Mouse (Mus musculus) heart, embryonic 16.5 days (tissue): ENCODE results near the gene Bcl6b. TPM values are rescaled to one million over a fixed set of nuclear protein-coding genes. Genes with fewer than 3 reads are reported as not detected.

Experiments used
- ATAC-seq: fragments of 200-750 bp; cut with Nextera tagmentation; replicated peaks from 2 replicates; pipeline ENCODE4 v1.8.0; 2017; ENCODE audit warnings: moderate number of reproducible peaks; ENCODE audit not compliant: insufficient read depth, low FRiP score; ENCODE audit errors: extremely low read depth
- H3K27ac ChIP-seq: fragments of 300-500 bp; sonication (generic); 2 replicates; pipeline ENCODE4 v1.5.1; 2014; ENCODE audit warnings: mild to moderate bottlenecking, low read length, control low read depth, moderate library complexity
- H3K27me3 ChIP-seq: fragments of 300-500 bp; sonication (generic); 2 replicates; pipeline ENCODE4 v1.6.1; 2014; ENCODE audit warnings: low read length, mixed read lengths; ENCODE audit not compliant: control insufficient read depth, insufficient read depth
- H3K36me3 ChIP-seq: fragments of 300-500 bp; sonication (generic); 2 replicates; pipeline ENCODE4 v1.6.1; 2014; ENCODE audit not compliant: control insufficient read depth, insufficient read depth
- H3K4me1 ChIP-seq: fragments of 300-500 bp; sonication (generic); 2 replicates; pipeline ENCODE4 v1.6.1; 2014; ENCODE audit warnings: low read length, mixed read lengths; ENCODE audit not compliant: control insufficient read depth, insufficient read depth
- H3K4me2 ChIP-seq: fragments of 300-500 bp; sonication (generic); 2 replicates; pipeline ENCODE4 v1.6.1; 2014; ENCODE audit warnings: low read depth, mild to moderate bottlenecking, control low read depth, low read length
- H3K4me3 ChIP-seq: fragments of 300-500 bp; sonication (generic); 2 replicates; pipeline ENCODE4 v1.5.1; 2014; ENCODE audit warnings: mild to moderate bottlenecking, control low read depth, low read length
- H3K9ac ChIP-seq: fragments of 300-500 bp; sonication (generic); 2 replicates; pipeline ENCODE4 v1.6.1; 2014; ENCODE audit warnings: low read length, control low read depth
- H3K9me3 ChIP-seq: fragments of 300-500 bp; sonication (generic); replicated peaks from 2 replicates; pipeline ENCODE4 v1.6.1; 2016; ENCODE audit warnings: low read length; ENCODE audit not compliant: control insufficient read depth
- WGBS: fragments of 180-500 bp; shearing (Covaris S2); extraction: QIAGEN DNeasy Blood & Tissue Kit; methylation state at CpG from one replicate; pipeline ENCODE4 v1.1.7; 2014; 5-methylcytosine and 5-hydroxymethylcytosine counted together
- microRNA counts: library from miRNA; unstranded; fragments of <30 nt; microRNA quantifications from one replicate; lab custom pipeline; 2016
- microRNA-seq: library from miRNA; unstranded; fragments of <30 nt; microRNA quantifications from one replicate; pipeline ENCODE4, GENCODE M21; 2017
- polyA plus RNA-seq: library from polyadenylated mRNA; unstranded; fragments of >200 nt; fragmentation: Nextera tagmentation; extraction: Ambion mirVana; gene quantifications from 2 replicates; pipeline ENCODE4 v1.2.1, GENCODE M21; 2015

Gene Bcl6b
- polyA plus RNA-seq, 1 experiment from 2014 or later = 18.1 TPM

- H3K36me3 ChIP-seq = no peaks in the 10 kb centered on the region
- H3K9me3 ChIP-seq = no peaks in the 10 kb centered on the region; the same call in 1 of the 2 replicates
- H3K4me3 ChIP-seq = no peak overlapping the region
- WGBS = 75% methylated on average over 4 of the region's 4 CpGs
- ATAC-seq = no peak
- no peak overlapping the region for H3K9ac ChIP-seq
- no peaks in the 10 kb centered on the region for H3K4me1 ChIP-seq
- no peaks in the 10 kb centered on the region for H3K27me3 ChIP-seq
- no peak overlapping the region for H3K27ac ChIP-seq
- no peak overlapping the region for H3K4me2 ChIP-seq
Measured at GRCm38 (mm10) chr11:70174491-70174890, 55.1 kb downstream of the Bcl6b start.

MicroRNAs within 50 kb of the gene (microRNA counts, 519-probe panel; counts per million panel counts)
- microRNA mmu-miR-195 (lab: Ali Mortazavi, UCI) (not detected), microRNA mmu-miR-497 (lab: Ali Mortazavi, UCI) (2,246 counts per million, percentile 40 among the panel's probes with 10 or more counts)

Small RNAs within 50 kb of the gene (microRNA-seq; reads per million reads assigned to microRNA genes)
- gene Mir195a (690 reads per million, percentile 75 among the genes with 10 or more reads in this experiment), gene Mir497 (not detected), gene Mir497b (not detected)

Other genes starting within 250 kb of the Bcl6b start
- gene Ctdnep1, start 248.6 kb downstream of the Bcl6b start, polyA plus RNA-seq = 23.9 and 25.0 TPM in 2 replicates
- gene Elp5, start 247.3 kb downstream of the Bcl6b start, polyA plus RNA-seq = 111 and 116 TPM in 2 replicates
- gene Gabarap, start 238.7 kb downstream of the Bcl6b start, polyA plus RNA-seq = 421 and 428 TPM in 2 replicates
- 42.0 and 43.9 TPM in 2 replicates for gene Phf23, start 234.0 kb downstream of the Bcl6b start, polyA plus RNA-seq
- gene Dvl2, start 229.2 kb downstream of the Bcl6b start, polyA plus RNA-seq = 17.1 and 19.2 TPM in 2 replicates
- 276 and 298 TPM in 2 replicates for gene Acadvl, start 214.4 kb downstream of the Bcl6b start, polyA plus RNA-seq
- gene Dlg4, start 212.9 kb downstream of the Bcl6b start, polyA plus RNA-seq = 4.6 and 4.7 TPM in 2 replicates
- gene Asgr1, start 175.7 kb downstream of the Bcl6b start, polyA plus RNA-seq = not detected in 2 replicates
- 0.22 TPM in 1 of 2 replicates, not detected in the other for gene Asgr2, start 137.2 kb downstream of the Bcl6b start, polyA plus RNA-seq
- 0.64 and 1.1 TPM in 2 replicates for gene Mgl2, start 99.5 kb downstream of the Bcl6b start, polyA plus RNA-seq
- 0.51 and 1.1 TPM in 2 replicates for gene Clec10a, start 73.6 kb downstream of the Bcl6b start, polyA plus RNA-seq
- gene Slc16a11, start 17.0 kb downstream of the Bcl6b start, polyA plus RNA-seq = 0.33 and 0.41 TPM in 2 replicates
- gene Slc16a13, start 8.7 kb downstream of the Bcl6b start, polyA plus RNA-seq = 5.0 and 5.6 TPM in 2 replicates
- 116 and 121 TPM in 2 replicates for gene 0610010K14Rik, start 8.1 kb upstream of the Bcl6b start, polyA plus RNA-seq
- 8.2 and 9.0 TPM in 2 replicates for gene Gm21988, start 10.0 kb upstream of the Bcl6b start, polyA plus RNA-seq
- 218 and 227 TPM in 2 replicates for gene Rnasek, start 10.0 kb upstream of the Bcl6b start, polyA plus RNA-seq
- 3.5 and 4.2 TPM in 2 replicates for gene Alox12, start 25.6 kb upstream of the Bcl6b start, polyA plus RNA-seq
- gene Alox12e, start 92.8 kb upstream of the Bcl6b start, polyA plus RNA-seq = 2.8 and 7.2 TPM in 2 replicates
- 0.56 and 1.1 TPM in 2 replicates for gene Alox15, start 122.2 kb upstream of the Bcl6b start, polyA plus RNA-seq
- 22.1 and 22.5 TPM in 2 replicates for gene Pelp1, start 180.2 kb upstream of the Bcl6b start, polyA plus RNA-seq
- gene Arrb2, start 202.8 kb upstream of the Bcl6b start, polyA plus RNA-seq = 9.5 and 11.7 TPM in 2 replicates
- 25.2 and 27.8 TPM in 2 replicates for gene Med11, start 222.1 kb upstream of the Bcl6b start, polyA plus RNA-seq
- gene Zmynd15, start 229.6 kb upstream of the Bcl6b start, polyA plus RNA-seq = 1.5 and 1.7 TPM in 2 replicates
- 10.2 and 10.9 TPM in 2 replicates for gene Cxcl16, start 230.2 kb upstream of the Bcl6b start, polyA plus RNA-seq